Mouse (Mus musculus) myocyte (in vitro differentiated cells): ENCODE results near the gene Rabep2. TPM values are rescaled to one million over a fixed set of nuclear protein-coding genes. Genes with fewer than 3 reads are reported as not detected.

ENCODE experiments used
- H3K27me3 ChIP-seq: one replicate; pipeline ENCODE4 v1.6.1; 2011; ENCODE audit not compliant: control insufficient read depth, insufficient read depth, insufficient read length
- H3K36me3 ChIP-seq: one replicate; pipeline ENCODE4 v1.6.1; 2011; ENCODE audit not compliant: control insufficient read depth, insufficient read depth
- H3K4me2 ChIP-seq: one replicate; pipeline ENCODE4 v1.6.1; 2011; ENCODE audit warnings: low read depth, control low read depth
- H3K4me3 ChIP-seq: one replicate; pipeline ENCODE4 v1.5.1; 2011; ENCODE audit warnings: mild to moderate bottlenecking, control low read depth, moderate library complexity
- H3K79me2 ChIP-seq: one replicate; pipeline ENCODE4 v1.6.1; 2011; ENCODE audit not compliant: control insufficient read depth, insufficient read depth
- H3ac ChIP-seq: one replicate; pipeline ENCODE4 v1.6.1; 2011; ENCODE audit not compliant: control insufficient read depth, insufficient read length
- CEBPB ChIP-seq: IDR thresholded peaks from 2 replicates; pipeline ENCODE4 v1.6.1; 2011; ENCODE audit warnings: mild to moderate bottlenecking, moderate library complexity; ENCODE audit not compliant: poor library complexity, insufficient read depth, severe bottlenecking
- E2F4 ChIP-seq: IDR thresholded peaks from one replicate; pipeline ENCODE4 v1.6.1; 2011; ENCODE audit warnings: mild to moderate bottlenecking, control low read depth, moderate library complexity; ENCODE audit not compliant: insufficient read depth
- MAX ChIP-seq: IDR thresholded peaks from one replicate; pipeline ENCODE4 v1.6.1; 2011; ENCODE audit warnings: low read depth, mild to moderate bottlenecking, control low read depth
- MYOD1 ChIP-seq, 3 experiments: IDR thresholded peaks; one replicate each; pipeline ENCODE4 v1.6.1; 2011; ENCODE audit warnings: control low read depth in 2 of 3, low read depth in 2 of 3, mild to moderate bottlenecking in 2 of 3, moderate library complexity in 1 of 3; ENCODE audit not compliant: insufficient read length in 2 of 3, control insufficient read depth in 1 of 3
- MYOG ChIP-seq, 3 experiments: IDR thresholded peaks; one replicate each; pipeline ENCODE4 v1.6.1; 2011; ENCODE audit warnings: control low read depth in 2 of 3, low read depth in 2 of 3, mild to moderate bottlenecking in 2 of 3; ENCODE audit not compliant: insufficient read length in 2 of 3, control insufficient read depth in 1 of 3, insufficient read depth in 1 of 3
- POLR2A ChIP-seq: IDR thresholded peaks from one replicate; pipeline ENCODE4 v1.6.1; 2011; ENCODE audit warnings: low read depth, mild to moderate bottlenecking, control low read depth, moderate library complexity; ENCODE audit not compliant: insufficient read length
- POLR2AphosphoS2 ChIP-seq: IDR thresholded peaks from one replicate; pipeline ENCODE4 v1.6.1; 2011; ENCODE audit warnings: low read depth, control low read depth; ENCODE audit not compliant: insufficient read length
- REST ChIP-seq: IDR thresholded peaks from one replicate; pipeline ENCODE4 v1.6.1; 2011; ENCODE audit warnings: mild to moderate bottlenecking, control low read depth, moderate library complexity; ENCODE audit not compliant: insufficient read depth, insufficient read length
- SRF ChIP-seq: IDR thresholded peaks from one replicate; pipeline ENCODE4 v1.6.1; 2011; ENCODE audit warnings: low read depth; ENCODE audit not compliant: control insufficient read depth, insufficient read length
- TCF12 ChIP-seq: IDR thresholded peaks from one replicate; pipeline ENCODE4 v1.6.1; 2011; ENCODE audit warnings: mild to moderate bottlenecking, control low read depth; ENCODE audit not compliant: poor library complexity, insufficient read depth, severe bottlenecking
- TCF3 ChIP-seq: IDR thresholded peaks from one replicate; pipeline ENCODE4 v1.6.1; 2011; ENCODE audit warnings: low read depth, control low read depth; ENCODE audit not compliant: insufficient read length
- USF1 ChIP-seq: IDR thresholded peaks from one replicate; pipeline ENCODE4 v1.6.1; 2011; ENCODE audit warnings: low read depth, mild to moderate bottlenecking, control low read depth, moderate library complexity
- polyA plus RNA-seq: library from polyadenylated mRNA; unstranded; fragments of >200 nt; fragmentation: generic; extraction: Trizol; gene quantifications from one replicate; pipeline ENCODE4 v1.2.1, GENCODE M21; 2012; ENCODE audit warnings: missing spikeins

Gene Rabep2
- polyA plus RNA-seq, 1 experiment = 36.7 TPM

DNA sequence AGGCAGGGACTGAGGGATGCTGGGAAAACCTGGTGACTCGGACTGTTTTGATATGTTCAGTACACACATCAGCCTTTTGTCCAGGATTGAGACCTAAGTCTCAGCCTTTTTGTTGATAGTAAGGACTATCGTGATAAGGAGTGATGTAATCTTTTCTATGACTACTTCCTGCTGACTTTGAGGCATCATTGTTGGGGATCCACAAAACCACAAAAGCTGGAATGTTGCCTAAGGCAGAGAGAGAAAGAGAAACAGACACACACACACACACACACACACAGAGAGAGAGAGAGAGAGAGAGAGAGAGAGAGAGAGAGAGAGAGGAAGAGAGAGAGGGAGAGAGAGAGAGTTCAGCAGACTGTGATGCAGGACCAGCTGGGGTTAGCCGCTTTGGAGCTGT lies 10.1 kb upstream of the Rabep2 start:
- Histone ChIP-seq H3K27me3 (peaks cover 9% of the 10 kb centered on the region), H3ac (no peak overlapping the region), H3K4me2 (peak overlapping the region; percentile 20), H3K4me3 (no peak overlapping the region), H3K79me2 (no peaks in the 10 kb centered on the region), H3K36me3 (no peaks in the 10 kb centered on the region)
- TF ChIP-seq MYOG (IDR thresholded peaks at IDR 0.05; ENCODE audit: control insufficient read depth in 1 of 3, insufficient read depth in 1 of 3, insufficient read length in 2 of 3, low read depth in 2 of 3) = no peak
- no peak for TF ChIP-seq E2F4

- TF ChIP-seq POLR2AphosphoS2 (no peak), MYOG (IDR thresholded peaks at IDR 0.05; ENCODE audit: control insufficient read depth in 1 of 3, insufficient read depth in 1 of 3, insufficient read length in 2 of 3, low read depth in 2 of 3) (no peak), TCF12 (no peak), SRF (no peak), MAX (no peak), CEBPB (no peak), E2F4 (no peak), MYOD1 (IDR thresholded peaks at IDR 0.05; ENCODE audit: control insufficient read depth in 1 of 3, insufficient read length in 2 of 3, low read depth in 2 of 3) (no peak), TCF3 (no peak), REST (no peak), POLR2A (no peak), USF1 (no peak)
- Histone ChIP-seq H3K27me3 (no peaks in the 10 kb centered on the region), H3K36me3 (no peaks in the 10 kb centered on the region), H3ac (no peak overlapping the region), H3K4me3 (no peak overlapping the region), H3K79me2 (no peaks in the 10 kb centered on the region), H3K4me2 (no peak overlapping the region)
Observed at GRCm38 (mm10) chr7:126421756-126422155, 6.8 kb upstream of the Rabep2 start.

GRCm38 (mm10) chr7:126424161-126424560 lies 4.4 kb upstream of the Rabep2 start:
- Histone ChIP-seq H3K4me2 (no peak overlapping the region), H3K27me3 (no peaks in the 10 kb centered on the region), H3K36me3 (no peaks in the 10 kb centered on the region), H3ac (no peak overlapping the region), H3K79me2 (no peaks in the 10 kb centered on the region), H3K4me3 (no peak overlapping the region)
- no peak for TF ChIP-seq POLR2A
- no peak for TF ChIP-seq POLR2AphosphoS2
- TF ChIP-seq MAX = no peak
- TF ChIP-seq E2F4 = no peak
- no peak for TF ChIP-seq MYOG (IDR thresholded peaks at IDR 0.05; ENCODE audit: control insufficient read depth in 1 of 3, insufficient read depth in 1 of 3, insufficient read length in 2 of 3, low read depth in 2 of 3)
- no peak for TF ChIP-seq USF1
- TF ChIP-seq SRF = no peak
- no peak for TF ChIP-seq TCF12
- no peak for TF ChIP-seq CEBPB
- no peak for TF ChIP-seq REST
- no peak for TF ChIP-seq TCF3
- TF ChIP-seq MYOD1 (IDR thresholded peaks at IDR 0.05; ENCODE audit: control insufficient read depth in 1 of 3, insufficient read length in 2 of 3, low read depth in 2 of 3) = no peak

GRCm38 (mm10) chr7:126427323-126427860 lies 1.2 kb upstream of the Rabep2 start:
- Histone ChIP-seq H3K79me2 (no peaks in the 10 kb centered on the region), H3K4me2 (no peak overlapping the region), H3K36me3 (no peaks in the 10 kb centered on the region), H3ac (no peak overlapping the region), H3K27me3 (no peaks in the 10 kb centered on the region), H3K4me3 (no peak overlapping the region)
- TF ChIP-seq TCF3 (no peak), E2F4 (no peak), MYOG (IDR thresholded peaks at IDR 0.05; ENCODE audit: control insufficient read depth in 1 of 3, insufficient read depth in 1 of 3, insufficient read length in 2 of 3, low read depth in 2 of 3) (no peak), CEBPB (no peak), REST (peak; percentile 96), SRF (no peak)

GRCm38 (mm10) chr7:126428154-126428553 lies 405 bp upstream of the Rabep2 start:
- no peaks in the 10 kb centered on the region for H3K36me3 ChIP-seq
- H3K4me2 ChIP-seq = peak overlapping the region; percentile 98
- TF ChIP-seq E2F4 (no peak), MYOD1 (IDR thresholded peaks at IDR 0.05; ENCODE audit: control insufficient read depth in 1 of 3, insufficient read length in 2 of 3, low read depth in 2 of 3) (no peak), MAX (no peak), TCF3 (no peak), SRF (no peak), USF1 (no peak), REST (no peak), POLR2A (no peak), MYOG (IDR thresholded peaks at IDR 0.05; ENCODE audit: control insufficient read depth in 1 of 3, insufficient read depth in 1 of 3, insufficient read length in 2 of 3, low read depth in 2 of 3) (no peak), POLR2AphosphoS2 (no peak), CEBPB (no peak), TCF12 (no peak)
- peak overlapping the region; percentile 28 for H3K4me3 ChIP-seq
- H3K27me3 ChIP-seq = no peaks in the 10 kb centered on the region
- H3ac ChIP-seq = peak overlapping the region; percentile 72
- no peaks in the 10 kb centered on the region for H3K79me2 ChIP-seq
